Mouse (Mus musculus) limb, embryonic 11.5 days (tissue): ENCODE results near the gene Asf1b. TPM values are rescaled to one million over a fixed set of nuclear protein-coding genes. Genes with fewer than 3 reads are reported as not detected.
"Not testable (repeated sequence)": the region's sequence is repeated elsewhere in the genome, so short reads cannot be mapped to it uniquely, and the experiment has no call there.

Source experiments
- ATAC-seq: fragments of 200-750 bp; cut with Nextera tagmentation; 2 replicates; pipeline ENCODE4 v1.8.0; 2017; ENCODE audit warnings: low read depth; ENCODE audit not compliant: insufficient number of reproducible peaks, low FRiP score, low TSS enrichment
- DNase-seq: peaks from one replicate; pipeline ENCODE4 v3.0.0-alpha.2; 2015; ENCODE audit warnings: low spot score
- H3K27ac ChIP-seq: fragments of 300-500 bp; sonication (generic); replicated peaks from 2 replicates; pipeline ENCODE4 v1.5.1; 2014; ENCODE audit warnings: low read depth, mild to moderate bottlenecking, low read length
- H3K27me3 ChIP-seq: fragments of 300-500 bp; sonication (generic); 2 replicates; pipeline ENCODE4 v1.6.1; 2014; ENCODE audit warnings: mild to moderate bottlenecking, low read length, mixed read lengths; ENCODE audit not compliant: control insufficient read depth, insufficient read depth
- H3K36me3 ChIP-seq: fragments of 300-500 bp; sonication (generic); 2 replicates; pipeline ENCODE4 v1.6.1; 2014; ENCODE audit warnings: mild to moderate bottlenecking, low read length, moderate library complexity, mixed read lengths; ENCODE audit not compliant: control insufficient read depth, insufficient read depth
- H3K4me1 ChIP-seq: fragments of 300-500 bp; sonication (generic); 2 replicates; pipeline ENCODE4 v1.6.1; 2014; ENCODE audit warnings: low read length, mixed read lengths; ENCODE audit not compliant: control insufficient read depth, insufficient read depth
- H3K4me2 ChIP-seq: fragments of 300-500 bp; sonication (generic); 2 replicates; pipeline ENCODE4 v1.6.1; 2014; ENCODE audit warnings: low read depth, mild to moderate bottlenecking, moderate library complexity; ENCODE audit not compliant: severe bottlenecking
- H3K4me3 ChIP-seq: fragments of 300-500 bp; sonication (generic); 2 replicates; pipeline ENCODE4 v1.5.1; 2014; ENCODE audit warnings: low read depth, low read length
- H3K9ac ChIP-seq: fragments of 300-500 bp; sonication (generic); 2 replicates; pipeline ENCODE4 v1.6.1; 2014; ENCODE audit warnings: mild to moderate bottlenecking, low read length
- H3K9me3 ChIP-seq: fragments of 300-500 bp; sonication (generic); 2 replicates; pipeline ENCODE4 v1.6.1; 2016; ENCODE audit warnings: low read length; ENCODE audit not compliant: control insufficient read depth
- WGBS: fragments of 180-500 bp; shearing (Covaris S2); extraction: QIAGEN DNeasy Blood & Tissue Kit; methylation state at CpG from one replicate; pipeline ENCODE4 v1.1.7; 2014; 5-methylcytosine and 5-hydroxymethylcytosine counted together
- polyA plus RNA-seq: library from polyadenylated mRNA; unstranded; fragments of >200 nt; fragmentation: Nextera tagmentation; extraction: Ambion mirVana; gene quantifications from 2 replicates; pipeline ENCODE4 v1.2.1, GENCODE M21; 2014

The Asf1b gene
- polyA plus RNA-seq, 1 experiment from 2014 or later = 81.8 TPM

GRCm38 (mm10) chr8:83999825-84000224 lies 44.5 kb downstream of the Asf1b start:
- WGBS = 92% methylated on average over 2 of the region's 2 CpGs
- Histone ChIP-seq H3K4me3 (peak overlapping the region; percentile 76), H3K36me3 (peaks cover 5% of the 10 kb centered on the region; the same call in 1 of the 2 replicates), H3K9me3 (no peaks in the 10 kb centered on the region), H3K27ac (no peak overlapping the region), H3K4me1 (peaks cover 23% of the 10 kb centered on the region), H3K9ac (0 out of 2 replicates have a peak overlapping the region, but pooled peaks have one; percentile 12), H3K4me2 (no peak overlapping the region), H3K27me3 (0 out of 2 replicates have a peak, but pooled peaks cover 6% of the 10 kb centered on the region)
- DNase-seq = no peak
- no peak for ATAC-seq

- Histone ChIP-seq H3K4me3 (0 out of 2 replicates have a peak within 1 kb of the TSS, but pooled peaks have one; percentile 5), H3K36me3 (peaks cover 5% of the 10 kb centered on the region; the same call in 1 of the 2 replicates), H3K4me2 (peak within 1 kb of the TSS; percentile 29), H3K27me3 (0 out of 2 replicates have a peak, but pooled peaks cover 6% of the 10 kb centered on the region), H3K9ac (no peak within 1 kb of the TSS), H3K9me3 (no peaks in the 10 kb centered on the region), H3K4me1 (peaks cover 18% of the 10 kb centered on the region), H3K27ac (no peak within 1 kb of the TSS)
- WGBS = 23% methylated on average over 48 of the region's 61 CpGs
- no peak for ATAC-seq
- no peak for DNase-seq
These were observed 46.1 kb downstream of the Asf1b start, which contains the start of gene 1700067K01Rik for GRCm38 (mm10) chr8:84001281-84002000. Gene 1700067K01Rik (plus strand): TSS chr8:84001502.

- Histone ChIP-seq H3K27ac (no peak overlapping the region), H3K9ac (no peak overlapping the region), H3K4me2 (no peak overlapping the region), H3K27me3 (0 out of 2 replicates have a peak, but pooled peaks cover 6% of the 10 kb centered on the region), H3K4me3 (no peak overlapping the region), H3K9me3 (no peaks in the 10 kb centered on the region), H3K4me1 (peaks cover 18% of the 10 kb centered on the region), H3K36me3 (peaks cover 5% of the 10 kb centered on the region; the same call in 1 of the 2 replicates)
- 71% methylated on average over 12 of the region's 12 CpGs for WGBS
- no peak for ATAC-seq
- no peak for DNase-seq
These were observed 47.8 kb downstream of the Asf1b start for GRCm38 (mm10) chr8:84002957-84003611.

GRCm38 (mm10) chr8:84003612-84004246 lies 48.4 kb downstream of the Asf1b start:
- ATAC-seq = no peak
- Histone ChIP-seq H3K9ac (no peak overlapping the region; the same call in 1 of the 2 replicates), H3K4me2 (peak overlapping the region; percentile 76), H3K4me1 (peaks cover 18% of the 10 kb centered on the region), H3K27me3 (0 out of 2 replicates have a peak, but pooled peaks cover 6% of the 10 kb centered on the region), H3K4me3 (peak overlapping the region; percentile 40), H3K27ac (no peak overlapping the region), H3K9me3 (no peaks in the 10 kb centered on the region), H3K36me3 (peaks cover 5% of the 10 kb centered on the region; the same call in 1 of the 2 replicates)
- WGBS = 75% methylated on average over 6 of the region's 6 CpGs
- DNase-seq = no peak

- Histone ChIP-seq H3K4me1 (peaks cover 9% of the 10 kb centered on the region), H3K9ac (peak overlapping the region; percentile 60), H3K4me3 (peak overlapping the region; percentile 40), H3K36me3 (peaks cover 1% of the 10 kb centered on the region; the same call in 1 of the 2 replicates), H3K9me3 (no peaks in the 10 kb centered on the region), H3K27me3 (0 out of 2 replicates have a peak, but pooled peaks cover 6% of the 10 kb centered on the region), H3K27ac (peak overlapping the region; percentile 49; the same call in 1 of the 2 replicates), H3K4me2 (peak overlapping the region; percentile 76)
- 1% methylated on average over 30 of the region's 30 CpGs for WGBS
- ATAC-seq (peak; percentile 77), DNase-seq (peak; percentile 94)
These were observed 49.4 kb downstream of the Asf1b start for GRCm38 (mm10) chr8:84004533-84005201.

GRCm38 (mm10) chr8:84005502-84005901 lies 50.2 kb downstream of the Asf1b start:
- not testable (repeated sequence) for H3K36me3 ChIP-seq, H3K27me3 ChIP-seq, H3K4me2 ChIP-seq, H3K27ac ChIP-seq, H3K9me3 ChIP-seq, ATAC-seq, DNase-seq, H3K4me3 ChIP-seq, H3K9ac ChIP-seq
- H3K4me1 ChIP-seq = peaks cover 11% of the 10 kb centered on the region
- WGBS = 94% methylated on average over 7 of the region's 7 CpGs

GRCm38 (mm10) chr8:84008362-84008761 lies 53.1 kb downstream of the Asf1b start:
- H3K4me1 ChIP-seq = peaks cover 27% of the 10 kb centered on the region
- no peak overlapping the region for H3K4me3 ChIP-seq
- WGBS = 36% methylated on average over 7 of the region's 7 CpGs
- no peak for ATAC-seq
- H3K4me2 ChIP-seq = no peak overlapping the region
- no peak overlapping the region for H3K9ac ChIP-seq
- no peaks in the 10 kb centered on the region for H3K9me3 ChIP-seq
- H3K27me3 ChIP-seq = peaks cover 34% of the 10 kb centered on the region
- DNase-seq = no peak
- H3K27ac ChIP-seq = no peak overlapping the region
- H3K36me3 ChIP-seq = no peaks in the 10 kb centered on the region
